Mouse (Mus musculus): ENCODE results near the gene Slc8a1.

GRCm38 (mm10) chr17:81377757-81378299 is 360.3 kb downstream of the Slc8a1 start:
- TF ChIP-seq ZC3H11A (IDR thresholded peaks at IDR 0.05; ENCODE audit: borderline replicate concordance, low read depth, low read length) = no peak
- no peak for TF ChIP-seq MAFK (IDR thresholded peaks at IDR 0.05; ENCODE audit: insufficient read depth, low read depth, low read length)
- TF ChIP-seq ZNF384 (IDR thresholded peaks at IDR 0.05; ENCODE audit: low read depth, low read length) = no peak
- TF ChIP-seq CHD2 (IDR thresholded peaks at IDR 0.05; ENCODE audit: low read depth, low read length) = no peak
- TF ChIP-seq HCFC1 (IDR thresholded peaks at IDR 0.05; ENCODE audit: borderline replicate concordance, insufficient read depth, low read length) = no peak

Data from ES-E14 (cell line).